Mouse (Mus musculus) forebrain, embryonic 15.5 days (tissue): ENCODE results near the gene Nsmce1. TPM values are rescaled to one million over a fixed set of nuclear protein-coding genes. Genes with fewer than 3 reads are reported as not detected.
"Not testable (repeated sequence)": the region's sequence is repeated elsewhere in the genome, so short reads cannot be mapped to it uniquely, and the experiment has no call there.

Source experiments
- ATAC-seq: fragments of 200-750 bp; cut with Nextera tagmentation; replicated peaks from 2 replicates; pipeline ENCODE4 v1.8.0; 2017; ENCODE audit warnings: mild to moderate bottlenecking, moderate TSS enrichment, moderate library complexity
- H3K27ac ChIP-seq: fragments of 300-500 bp; sonication (generic); replicated peaks from 2 replicates; pipeline ENCODE4 v1.5.1; 2015; ENCODE audit warnings: mild to moderate bottlenecking, inconsistent platforms
- H3K27me3 ChIP-seq: fragments of 300-500 bp; sonication (generic); 2 replicates; pipeline ENCODE4 v1.6.1; 2015; ENCODE audit warnings: inconsistent platforms
- H3K36me3 ChIP-seq: fragments of 300-500 bp; sonication (generic); 2 replicates; pipeline ENCODE4 v1.6.1; 2015; ENCODE audit warnings: mild to moderate bottlenecking, inconsistent platforms
- H3K4me1 ChIP-seq: fragments of 300-500 bp; sonication (generic); 2 replicates; pipeline ENCODE4 v1.6.1; 2015; ENCODE audit warnings: inconsistent platforms
- H3K4me2 ChIP-seq: fragments of 300-500 bp; sonication (generic); replicated peaks from 2 replicates; pipeline ENCODE4 v1.6.1; 2015; ENCODE audit warnings: mild to moderate bottlenecking, inconsistent platforms
- H3K4me3 ChIP-seq: fragments of 300-500 bp; sonication (generic); 2 replicates; pipeline ENCODE4 v1.5.1; 2015; ENCODE audit warnings: mild to moderate bottlenecking, inconsistent platforms
- H3K9ac ChIP-seq: fragments of 300-500 bp; sonication (generic); replicated peaks from 2 replicates; pipeline ENCODE4 v1.6.1; 2015; ENCODE audit warnings: mild to moderate bottlenecking, inconsistent platforms
- H3K9me3 ChIP-seq: fragments of 300-500 bp; sonication (generic); 2 replicates; pipeline ENCODE4 v1.6.1; 2016; ENCODE audit warnings: inconsistent platforms
- WGBS: fragments of 180-500 bp; shearing (Covaris S2); methylation state at CpG from one replicate; pipeline ENCODE4 v1.1.7; 2015; ENCODE audit warnings: mixed read lengths; 5-methylcytosine and 5-hydroxymethylcytosine counted together
- polyA plus RNA-seq: library from polyadenylated mRNA; unstranded; fragments of >200 nt; fragmentation: Nextera tagmentation; extraction: Ambion mirVana; gene quantifications from 2 replicates; pipeline ENCODE4 v1.2.1, GENCODE M21; 2015

Gene Nsmce1
- polyA plus RNA-seq, 1 experiment from 2014 or later, result 119 TPM

- no peaks in the 10 kb centered on the region for H3K9me3 ChIP-seq
- no peak overlapping the region for H3K4me2 ChIP-seq
- H3K4me3 ChIP-seq, result no peak overlapping the region
- no peak for ATAC-seq
- H3K27me3 ChIP-seq, result no peaks in the 10 kb centered on the region
- no peaks in the 10 kb centered on the region for H3K4me1 ChIP-seq
- H3K36me3 ChIP-seq, result peaks cover 6% of the 10 kb centered on the region; the same call in 1 of the 2 replicates
- WGBS, result 96% methylated on average over 4 of the region's 4 CpGs
- H3K9ac ChIP-seq, result no peak overlapping the region
- H3K27ac ChIP-seq, result no peak overlapping the region
Observed at GRCm38 (mm10) chr7:125453671-125454070, 37.7 kb downstream of the Nsmce1 start.

- no peak overlapping the region for H3K27ac ChIP-seq
- H3K4me3 ChIP-seq, result no peak overlapping the region
- no peak overlapping the region for H3K4me2 ChIP-seq
- no peaks in the 10 kb centered on the region for H3K36me3 ChIP-seq
- H3K27me3 ChIP-seq, result no peaks in the 10 kb centered on the region
- ATAC-seq, result no peak
- no peaks in the 10 kb centered on the region for H3K4me1 ChIP-seq
- WGBS, result 94% methylated on average over 2 of the region's 2 CpGs
- no peak overlapping the region for H3K9ac ChIP-seq
- no peaks in the 10 kb centered on the region for H3K9me3 ChIP-seq
Observed at GRCm38 (mm10) chr7:125451078-125451477, 40.3 kb downstream of the Nsmce1 start.

GRCm38 (mm10) chr7:125450678-125451077, 40.7 kb downstream of the Nsmce1 start:
- 80% methylated on average over 1 of the region's 1 CpGs for WGBS
- Histone ChIP-seq H3K27ac (no peak overlapping the region), H3K9me3 (no peaks in the 10 kb centered on the region), H3K9ac (no peak overlapping the region), H3K36me3 (no peaks in the 10 kb centered on the region), H3K4me2 (no peak overlapping the region), H3K4me1 (peaks cover 2% of the 10 kb centered on the region), H3K4me3 (no peak overlapping the region), H3K27me3 (no peaks in the 10 kb centered on the region)
- no peak for ATAC-seq

- Histone ChIP-seq H3K9ac (peak within 1 kb of the TSS; percentile 71), H3K4me1 (peaks cover 18% of the 10 kb centered on the region), H3K36me3 (no peaks in the 10 kb centered on the region), H3K27ac (peak within 1 kb of the TSS; percentile 99), H3K27me3 (no peaks in the 10 kb centered on the region), H3K4me3 (peak within 1 kb of the TSS; percentile 72), H3K9me3 (no peaks in the 10 kb centered on the region), H3K4me2 (peak within 1 kb of the TSS; percentile 66)
- peak; percentile 98 for ATAC-seq
- WGBS, result 2% methylated on average over 61 of the region's 61 CpGs
Observed at GRCm38 (mm10) chr7:125444464-125445401, 46.7 kb downstream of the Nsmce1 start, which contains the start of gene Kdm8. Gene Kdm8 (plus strand): TSS chr7:125444676.

GRCm38 (mm10) chr7:125444076-125444463, 47.3 kb downstream of the Nsmce1 start:
- Histone ChIP-seq H3K4me2 (peak overlapping the region; percentile 66), H3K36me3 (no peaks in the 10 kb centered on the region), H3K4me1 (peaks cover 18% of the 10 kb centered on the region), H3K27me3 (no peaks in the 10 kb centered on the region), H3K9ac (peak overlapping the region; percentile 71), H3K4me3 (peak overlapping the region; percentile 72), H3K27ac (peak overlapping the region; percentile 99), H3K9me3 (no peaks in the 10 kb centered on the region)
- ATAC-seq, result peak; percentile 30
- 23% methylated on average over 10 of the region's 10 CpGs for WGBS

- H3K27ac ChIP-seq, result no peak overlapping the region
- no peaks in the 10 kb centered on the region for H3K9me3 ChIP-seq
- no peak overlapping the region for H3K9ac ChIP-seq
- H3K36me3 ChIP-seq, result no peaks in the 10 kb centered on the region
- WGBS, result 62% methylated on average over 4 of the region's 4 CpGs
- no peak overlapping the region for H3K4me3 ChIP-seq
- H3K4me1 ChIP-seq, result peaks cover 18% of the 10 kb centered on the region
- H3K27me3 ChIP-seq, result no peaks in the 10 kb centered on the region
- ATAC-seq, result no peak
- H3K4me2 ChIP-seq, result no peak overlapping the region
Observed at GRCm38 (mm10) chr7:125442323-125442722, 49.1 kb downstream of the Nsmce1 start.

GRCm38 (mm10) chr7:125434666-125435290, 56.6 kb downstream of the Nsmce1 start:
- H3K36me3 ChIP-seq, result no peaks in the 10 kb centered on the region
- no peaks in the 10 kb centered on the region for H3K4me1 ChIP-seq
- 48% methylated on average over 8 of the region's 8 CpGs for WGBS
- no peaks in the 10 kb centered on the region for H3K9me3 ChIP-seq
- H3K27ac ChIP-seq, result peak overlapping the region; percentile 53
- no peak overlapping the region for H3K4me2 ChIP-seq
- no peak for ATAC-seq
- H3K9ac ChIP-seq, result no peak overlapping the region
- no peak overlapping the region for H3K4me3 ChIP-seq
- no peaks in the 10 kb centered on the region for H3K27me3 ChIP-seq

GRCm38 (mm10) chr7:125433874-125434273, 57.5 kb downstream of the Nsmce1 start:
- WGBS, result 89% methylated on average over 3 of the region's 3 CpGs
- Histone ChIP-seq H3K4me2 (no peak overlapping the region), H3K9ac (no peak overlapping the region)

GRCm38 (mm10) chr7:125430170-125430842, 61.1 kb downstream of the Nsmce1 start:
- Histone ChIP-seq H3K27ac (no peak overlapping the region), H3K4me2 (no peak overlapping the region), H3K4me3 (no peak overlapping the region), H3K27me3 (no peaks in the 10 kb centered on the region), H3K9ac (no peak overlapping the region), H3K9me3 (no peaks in the 10 kb centered on the region), H3K4me1 (no peaks in the 10 kb centered on the region), H3K36me3 (no peaks in the 10 kb centered on the region)
- WGBS, result 72% methylated on average over 7 of the region's 7 CpGs
- no peak for ATAC-seq

More at GRCm38 (mm10) chr7:125433874-125434273, 57.5 kb downstream of the Nsmce1 start:
- H3K27ac ChIP-seq, result no peak overlapping the region
- H3K4me3 ChIP-seq, result no peak overlapping the region
- no peaks in the 10 kb centered on the region for H3K27me3 ChIP-seq
- no peaks in the 10 kb centered on the region for H3K4me1 ChIP-seq
- no peak for ATAC-seq
- H3K9me3 ChIP-seq, result no peaks in the 10 kb centered on the region
- no peaks in the 10 kb centered on the region for H3K36me3 ChIP-seq

GRCm38 (mm10) chr7:125428816-125429500, 62.4 kb downstream of the Nsmce1 start:
- not testable (repeated sequence) for H3K4me2 ChIP-seq, H3K9ac ChIP-seq, H3K4me3 ChIP-seq, H3K4me1 ChIP-seq, ATAC-seq, H3K36me3 ChIP-seq, H3K27ac ChIP-seq, H3K27me3 ChIP-seq, H3K9me3 ChIP-seq
- 80% methylated on average over 5 of the region's 5 CpGs for WGBS

GRCm38 (mm10) chr7:125428381-125428780, 63.0 kb downstream of the Nsmce1 start:
- no peaks in the 10 kb centered on the region for H3K27me3 ChIP-seq
- no peak overlapping the region for H3K4me2 ChIP-seq
- no peaks in the 10 kb centered on the region for H3K4me1 ChIP-seq
- 80% methylated on average over 7 of the region's 7 CpGs for whole genome bisulfite sequencing
- H3K36me3 ChIP-seq, result no peaks in the 10 kb centered on the region
- no peak overlapping the region for H3K27ac ChIP-seq
- H3K9ac ChIP-seq, result no peak overlapping the region
- no peaks in the 10 kb centered on the region for H3K9me3 ChIP-seq
- H3K4me3 ChIP-seq, result no peak overlapping the region
- no peak for ATAC-seq
